Mouse (Mus musculus) thymus, adult 2 months (tissue): ENCODE results near the gene Bid.

Experiments
- CTCF ChIP-seq: fragments of 200-500 bp; IDR thresholded peaks from 2 replicates; pipeline ENCODE4 v1.5.1; 2012; ENCODE audit warnings: mild to moderate bottlenecking, control low read depth, low read length, moderate library complexity, borderline replicate concordance; ENCODE audit not compliant: control insufficient read depth, poor library complexity, insufficient read depth; ENCODE audit errors: extremely low read depth
- POLR2A ChIP-seq: fragments of 200-500 bp; IDR thresholded peaks from 2 replicates; pipeline ENCODE4 v1.6.1; 2012; ENCODE audit warnings: mild to moderate bottlenecking, low read length, control low read depth, moderate library complexity; ENCODE audit not compliant: control insufficient read depth, poor library complexity, insufficient read depth; ENCODE audit errors: extremely low read depth

GRCm38 (mm10) chr6:120929421-120929820 lies 12.8 kb upstream of the Bid start:
- TF ChIP-seq POLR2A (no peak), CTCF (no peak)
